Mouse (Mus musculus) neural tube, embryonic 14.5 days (tissue): ENCODE results near the gene Cnfn. TPM values are rescaled to one million over a fixed set of nuclear protein-coding genes. Genes with fewer than 3 reads are reported as not detected.

Experiments used
- ATAC-seq: fragments of 200-750 bp; cut with Nextera tagmentation; 2 replicates; pipeline ENCODE4 v1.8.0; 2017; ENCODE audit warnings: low read depth, mild to moderate bottlenecking, moderate TSS enrichment, moderate library complexity
- H3K27ac ChIP-seq: fragments of 300-500 bp; sonication (generic); 2 replicates; pipeline ENCODE4 v1.5.1; 2014; ENCODE audit warnings: low read depth, mild to moderate bottlenecking, control low read depth, low read length, moderate library complexity, mixed read lengths
- H3K27me3 ChIP-seq: fragments of 300-500 bp; sonication (generic); 2 replicates; pipeline ENCODE4 v1.6.1; 2014; ENCODE audit warnings: low read length; ENCODE audit not compliant: control insufficient read depth, insufficient read depth
- H3K36me3 ChIP-seq: fragments of 300-500 bp; sonication (generic); 2 replicates; pipeline ENCODE4 v1.6.1; 2014; ENCODE audit warnings: low read length, mixed read lengths; ENCODE audit not compliant: control insufficient read depth, insufficient read depth
- H3K4me1 ChIP-seq: fragments of 300-500 bp; sonication (generic); 2 replicates; pipeline ENCODE4 v1.6.1; 2014; ENCODE audit warnings: low read length; ENCODE audit not compliant: control insufficient read depth, insufficient read depth
- H3K4me2 ChIP-seq: fragments of 300-500 bp; sonication (generic); 2 replicates; pipeline ENCODE4 v1.6.1; 2014; ENCODE audit warnings: mild to moderate bottlenecking, low read depth, low read length, control low read depth
- H3K4me3 ChIP-seq: fragments of 300-500 bp; sonication (generic); 2 replicates; pipeline ENCODE4 v1.5.1; 2014; ENCODE audit warnings: low read depth, low read length, control low read depth, mixed read lengths
- H3K9ac ChIP-seq: fragments of 300-500 bp; sonication (generic); replicated peaks from 2 replicates; pipeline ENCODE4 v1.6.1; 2014; ENCODE audit warnings: low read depth, mild to moderate bottlenecking, control low read depth, low read length, mixed read lengths
- H3K9me3 ChIP-seq: fragments of 300-500 bp; sonication (generic); 2 replicates; pipeline ENCODE4 v1.6.1; 2016; ENCODE audit warnings: low read length; ENCODE audit not compliant: control insufficient read depth
- WGBS: fragments of 180-500 bp; shearing (Covaris S2); extraction: QIAGEN DNeasy Blood & Tissue Kit; methylation state at CpG from one replicate; pipeline ENCODE4 v1.1.7; 2014; 5-methylcytosine and 5-hydroxymethylcytosine counted together
- polyA plus RNA-seq: library from polyadenylated mRNA; unstranded; fragments of >200 nt; fragmentation: Nextera tagmentation; extraction: Ambion mirVana; gene quantifications from 2 replicates; pipeline ENCODE4 v1.2.1, GENCODE M21; 2014

Gene Cnfn
- polyA plus RNA-seq, 1 experiment from 2014 or later = not detected

- H3K27ac ChIP-seq = no peak overlapping the region
- WGBS = 85% methylated on average over 13 of the region's 13 CpGs
- ATAC-seq = no peak
- peaks cover 17% of the 10 kb centered on the region; the same call in 1 of the 2 replicates for H3K36me3 ChIP-seq
- H3K4me2 ChIP-seq = no peak overlapping the region
- no peak overlapping the region for H3K4me3 ChIP-seq
- peaks cover 6% of the 10 kb centered on the region; the same call in 1 of the 2 replicates for H3K4me1 ChIP-seq
- H3K9me3 ChIP-seq = no peaks in the 10 kb centered on the region
- no peak overlapping the region for H3K9ac ChIP-seq
- no peaks in the 10 kb centered on the region for H3K27me3 ChIP-seq
Observed at GRCm38 (mm10) chr7:25378181-25379100, 8.9 kb upstream of the Cnfn start.

- no peak overlapping the region for H3K27ac ChIP-seq
- no peaks in the 10 kb centered on the region for H3K9me3 ChIP-seq
- no peak for ATAC-seq
- H3K4me1 ChIP-seq = peaks cover 6% of the 10 kb centered on the region; the same call in 1 of the 2 replicates
- H3K36me3 ChIP-seq = peaks cover 7% of the 10 kb centered on the region; the same call in 1 of the 2 replicates
- H3K4me2 ChIP-seq = peak overlapping the region; percentile 47
- H3K27me3 ChIP-seq = no peaks in the 10 kb centered on the region
- peak overlapping the region; percentile 16; the same call in 1 of the 2 replicates for H3K9ac ChIP-seq
- peak overlapping the region; percentile 32 for H3K4me3 ChIP-seq
- WGBS = 41% methylated on average over 8 of the region's 8 CpGs
Observed at GRCm38 (mm10) chr7:25377100-25377700, 7.7 kb upstream of the Cnfn start.

GRCm38 (mm10) chr7:25376556-25376955, 7.0 kb upstream of the Cnfn start:
- H3K36me3 ChIP-seq = 0 out of 2 replicates have a peak, but pooled peaks cover 2% of the 10 kb centered on the region
- H3K9me3 ChIP-seq = no peaks in the 10 kb centered on the region
- H3K4me3 ChIP-seq = peak overlapping the region; percentile 32
- H3K4me1 ChIP-seq = peaks cover 6% of the 10 kb centered on the region; the same call in 1 of the 2 replicates
- no peaks in the 10 kb centered on the region for H3K27me3 ChIP-seq
- no peak overlapping the region for H3K27ac ChIP-seq
- 6% methylated on average over 17 of the region's 17 CpGs for WGBS
- peak; percentile 70 for ATAC-seq
- H3K9ac ChIP-seq = no peak overlapping the region
- peak overlapping the region; percentile 47 for H3K4me2 ChIP-seq

- WGBS = 89% methylated on average over 5 of the region's 5 CpGs
- H3K9ac ChIP-seq = no peak overlapping the region
- H3K27me3 ChIP-seq = peaks cover 15% of the 10 kb centered on the region; the same call in 1 of the 2 replicates
- H3K9me3 ChIP-seq = no peaks in the 10 kb centered on the region
- H3K4me3 ChIP-seq = no peak overlapping the region
- ATAC-seq = no peak
- no peak overlapping the region for H3K4me2 ChIP-seq
- H3K27ac ChIP-seq = no peak overlapping the region
- H3K36me3 ChIP-seq = no peaks in the 10 kb centered on the region
- peaks cover 6% of the 10 kb centered on the region for H3K4me1 ChIP-seq
Observed at GRCm38 (mm10) chr7:25372441-25372840, 2.9 kb upstream of the Cnfn start.

- Histone ChIP-seq H3K27ac (no peak overlapping the region), H3K4me1 (no peaks in the 10 kb centered on the region; the same call in none of the 2 replicates), H3K4me3 (no peak overlapping the region), H3K4me2 (no peak overlapping the region), H3K36me3 (peaks cover 14% of the 10 kb centered on the region; the same call in 1 of the 2 replicates), H3K9ac (no peak overlapping the region), H3K27me3 (peaks cover 18% of the 10 kb centered on the region; the same call in 1 of the 2 replicates), H3K9me3 (no peaks in the 10 kb centered on the region)
- WGBS = 17% methylated on average over 11 of the region's 12 CpGs
- ATAC-seq = 0 out of 2 replicates have a peak, but pooled peaks have one; percentile 22
Observed at GRCm38 (mm10) chr7:25368333-25368732, 1.2 kb downstream of the Cnfn start.

- peaks cover 18% of the 10 kb centered on the region; the same call in 1 of the 2 replicates for H3K27me3 ChIP-seq
- no peak for ATAC-seq
- H3K4me1 ChIP-seq = no peaks in the 10 kb centered on the region; the same call in none of the 2 replicates
- H3K36me3 ChIP-seq = peaks cover 20% of the 10 kb centered on the region
- 1% methylated on average over 33 of the region's 33 CpGs for WGBS
- H3K9ac ChIP-seq = no peak overlapping the region
- H3K4me3 ChIP-seq = no peak overlapping the region
- H3K4me2 ChIP-seq = no peak overlapping the region
- H3K27ac ChIP-seq = no peak overlapping the region
- no peaks in the 10 kb centered on the region for H3K9me3 ChIP-seq
Observed at GRCm38 (mm10) chr7:25367632-25368293, 1.8 kb downstream of the Cnfn start.

GRCm38 (mm10) chr7:25365937-25366625, 3.4 kb downstream of the Cnfn start:
- H3K27me3 ChIP-seq = peaks cover 18% of the 10 kb centered on the region; the same call in 1 of the 2 replicates
- 25% methylated on average over 13 of the region's 13 CpGs for WGBS
- no peaks in the 10 kb centered on the region; the same call in none of the 2 replicates for H3K4me1 ChIP-seq
- no peak overlapping the region for H3K4me3 ChIP-seq
- H3K9ac ChIP-seq = no peak overlapping the region
- 0 out of 2 replicates have a peak overlapping the region, but pooled peaks have one; percentile 35 for H3K27ac ChIP-seq
- H3K4me2 ChIP-seq = no peak overlapping the region
- H3K36me3 ChIP-seq = peaks cover 30% of the 10 kb centered on the region
- ATAC-seq = peak; percentile 33; the same call in 1 of the 2 replicates
- H3K9me3 ChIP-seq = no peaks in the 10 kb centered on the region

- WGBS = 95% methylated on average over 17 of the region's 17 CpGs
- Histone ChIP-seq H3K27me3 (peaks cover 14% of the 10 kb centered on the region; the same call in 1 of the 2 replicates), H3K9me3 (no peaks in the 10 kb centered on the region), H3K4me1 (peaks cover 2% of the 10 kb centered on the region), H3K36me3 (peaks cover 39% of the 10 kb centered on the region), H3K27ac (no peak overlapping the region), H3K4me2 (no peak overlapping the region), H3K9ac (no peak overlapping the region), H3K4me3 (no peak overlapping the region)
- ATAC-seq = no peak
Observed at GRCm38 (mm10) chr7:25363632-25364031, 5.9 kb downstream of the Cnfn start.
